Mouse (Mus musculus): ENCODE data around the gene Mogs.

Gene Mogs

DNA sequence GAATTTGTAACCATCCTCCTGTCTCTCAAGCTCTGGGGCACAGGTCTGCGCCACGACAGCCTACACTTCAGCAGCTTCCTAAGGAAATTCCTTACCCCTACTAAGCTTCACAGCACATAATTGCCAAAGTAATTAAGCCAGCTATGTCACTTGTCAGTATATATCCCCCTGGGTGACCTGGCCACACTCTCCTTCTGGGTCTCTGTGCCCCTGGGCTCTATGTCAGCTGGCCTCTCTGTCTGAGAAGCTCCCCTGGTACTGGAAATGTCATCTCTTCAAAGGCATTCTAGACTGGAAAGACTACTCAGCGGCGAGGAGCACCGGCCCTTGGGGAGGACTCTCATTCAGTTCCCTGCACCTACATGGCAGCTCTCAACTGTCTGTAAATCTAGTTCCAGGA is 7.7 kb downstream of the Mogs start:
- DNase-seq, result no peak

DNA sequence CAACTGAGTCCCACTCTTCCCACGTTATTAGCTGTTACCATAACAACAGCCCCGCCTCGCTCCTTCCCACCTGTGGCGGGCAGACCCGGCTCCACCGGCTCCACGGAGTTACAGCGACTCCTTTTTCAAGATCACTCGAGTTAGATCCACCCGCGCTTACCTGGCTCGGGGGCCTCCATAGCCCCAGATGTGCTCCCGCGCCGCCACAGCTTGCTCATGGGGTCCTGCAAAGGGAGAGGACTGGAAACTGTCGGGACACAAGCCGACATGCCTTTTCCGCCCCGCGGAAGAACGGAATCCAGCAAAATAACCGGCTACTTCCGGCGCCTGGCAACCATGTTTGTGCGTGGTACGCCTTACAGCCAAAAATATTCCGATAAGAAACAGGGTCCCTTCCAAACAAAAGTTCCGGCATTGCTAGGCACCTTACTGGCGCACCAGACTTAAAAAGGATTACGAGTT is 9.6 kb downstream of the Mogs start:
- DNase-seq, result peak; percentile 92 to 95

DNA sequence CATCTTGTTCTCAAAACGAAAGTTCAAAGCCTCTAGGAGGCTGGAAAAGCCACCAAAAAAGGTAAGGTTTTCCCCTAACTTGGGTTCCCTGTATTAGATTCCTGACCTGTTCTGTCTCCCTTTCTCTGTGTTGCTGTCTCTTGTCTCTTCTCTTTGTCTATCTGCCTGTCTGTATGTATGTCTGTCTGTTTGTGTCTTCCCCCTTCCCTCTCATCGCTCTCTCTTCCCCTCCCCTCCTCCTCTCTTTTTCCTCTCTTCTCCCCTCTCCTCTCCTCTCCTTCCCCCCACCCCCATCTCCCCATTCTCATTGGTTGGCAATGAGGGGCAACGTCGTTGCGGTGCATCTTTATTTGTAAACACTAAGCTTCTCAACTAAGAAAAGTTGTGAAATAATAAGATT is 10.0 kb downstream of the Mogs start, which contains the start of gene Ino80b:
Gene Ino80b (minus strand): TSS at position 101 of the 400 bp plus-strand sequence.
- no peak for DNase-seq

DNA sequence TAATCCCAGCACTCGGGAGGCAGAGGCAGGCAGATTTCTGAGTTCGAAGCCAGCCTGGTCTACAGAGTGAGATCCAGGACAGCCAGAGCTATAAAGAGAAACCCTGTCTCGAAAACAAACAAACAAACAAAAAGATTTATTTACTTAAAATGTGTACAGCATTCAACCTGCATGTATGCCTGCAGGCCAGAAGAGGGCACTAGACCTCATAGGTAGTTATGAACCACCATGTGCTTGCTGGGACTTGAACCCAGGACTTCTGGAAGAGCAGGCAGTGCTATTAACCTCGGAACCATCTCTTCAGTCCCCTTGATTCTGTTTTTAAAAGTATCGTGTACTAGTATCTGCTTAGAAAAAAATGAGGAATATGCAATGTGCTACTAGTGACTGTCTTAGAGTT is 12.1 kb downstream of the Mogs start:
- no peak for DNase-seq

DNA sequence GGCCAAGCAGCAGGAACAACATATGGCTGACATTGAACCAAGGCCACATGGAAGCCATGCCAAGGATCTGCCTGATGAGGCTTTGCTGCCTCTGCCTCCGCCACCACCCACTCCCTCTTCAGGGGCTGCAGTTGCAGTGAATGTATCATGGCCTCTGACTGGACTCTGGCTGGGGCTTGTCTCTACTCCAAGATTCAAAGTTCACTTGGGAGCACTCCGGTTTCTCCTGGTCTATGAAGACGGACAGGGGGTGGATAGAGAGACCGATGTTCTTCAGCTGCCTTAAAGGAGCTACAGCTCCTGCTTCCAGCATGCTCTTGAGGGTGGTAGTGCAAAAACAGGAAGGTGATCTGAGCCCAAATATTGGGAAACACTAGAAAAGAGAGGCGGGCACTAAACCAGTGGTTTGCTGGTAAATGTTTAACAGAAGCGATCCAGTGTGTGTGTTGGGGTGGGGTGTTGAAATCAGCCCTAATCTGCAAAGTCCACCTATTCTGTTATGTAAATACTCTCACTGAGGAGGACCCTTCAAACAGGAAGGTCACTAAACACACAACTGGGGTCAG is 16.3 kb downstream of the Mogs start:
- DNase-seq, result peak; percentile 64 to 66

DNA sequence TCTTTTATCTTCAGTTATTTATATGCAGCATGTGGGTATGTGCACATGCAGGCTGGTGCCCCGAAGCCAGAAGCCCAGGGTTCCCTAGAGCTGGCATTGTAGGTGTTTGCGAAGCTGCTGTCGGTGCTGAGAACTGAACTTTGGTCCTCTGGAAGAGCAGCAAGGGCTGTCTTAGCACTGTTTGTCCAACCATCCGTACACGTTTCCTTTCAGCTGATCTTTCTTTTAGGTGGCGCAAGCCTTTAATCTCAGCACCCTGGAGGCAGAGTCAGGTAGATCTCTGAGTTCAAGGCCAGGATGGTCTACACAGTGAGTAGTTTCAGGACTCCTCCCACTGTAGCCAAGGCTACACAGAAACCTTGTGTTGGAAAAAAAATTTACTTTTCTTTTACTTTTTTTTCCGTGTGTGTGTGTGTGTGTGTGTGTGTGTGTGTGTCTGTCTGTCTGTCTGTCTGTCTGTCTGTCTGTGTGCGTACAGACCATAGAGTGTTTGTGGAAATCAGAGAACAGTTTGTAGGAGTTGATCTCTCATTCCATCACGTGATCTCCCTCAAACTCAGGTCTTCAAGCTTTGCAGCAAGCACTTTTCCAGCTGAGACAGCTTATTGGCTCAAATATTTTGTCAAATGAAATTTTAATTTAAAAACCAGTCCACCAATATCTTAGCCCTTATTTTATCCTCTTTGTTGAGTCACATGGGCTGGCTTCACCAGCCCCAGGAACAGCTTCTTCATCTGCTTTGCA is 17.1 kb downstream of the Mogs start:
- no peak for DNase-seq

DNA sequence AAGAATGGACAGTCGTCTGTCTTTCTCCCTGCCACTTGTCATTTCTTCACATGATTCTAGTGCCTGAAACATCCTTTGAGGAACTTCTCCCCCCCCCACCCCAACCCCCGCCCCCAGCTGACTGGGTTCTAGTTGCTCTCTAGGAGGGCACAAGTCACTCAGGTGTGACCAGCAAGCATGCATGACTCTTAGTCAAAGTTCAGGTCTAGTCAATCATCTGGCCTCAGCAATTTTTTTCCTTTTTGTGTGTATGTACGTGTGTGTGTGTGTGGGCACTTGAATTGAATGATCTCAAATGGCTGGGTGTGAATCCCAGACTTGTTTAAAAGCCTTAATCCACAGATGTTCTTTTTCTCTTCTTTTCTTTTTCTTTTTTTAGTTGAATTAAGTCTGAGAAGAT is 18.9 kb downstream of the Mogs start:
- no peak for DNase-seq

DNA sequence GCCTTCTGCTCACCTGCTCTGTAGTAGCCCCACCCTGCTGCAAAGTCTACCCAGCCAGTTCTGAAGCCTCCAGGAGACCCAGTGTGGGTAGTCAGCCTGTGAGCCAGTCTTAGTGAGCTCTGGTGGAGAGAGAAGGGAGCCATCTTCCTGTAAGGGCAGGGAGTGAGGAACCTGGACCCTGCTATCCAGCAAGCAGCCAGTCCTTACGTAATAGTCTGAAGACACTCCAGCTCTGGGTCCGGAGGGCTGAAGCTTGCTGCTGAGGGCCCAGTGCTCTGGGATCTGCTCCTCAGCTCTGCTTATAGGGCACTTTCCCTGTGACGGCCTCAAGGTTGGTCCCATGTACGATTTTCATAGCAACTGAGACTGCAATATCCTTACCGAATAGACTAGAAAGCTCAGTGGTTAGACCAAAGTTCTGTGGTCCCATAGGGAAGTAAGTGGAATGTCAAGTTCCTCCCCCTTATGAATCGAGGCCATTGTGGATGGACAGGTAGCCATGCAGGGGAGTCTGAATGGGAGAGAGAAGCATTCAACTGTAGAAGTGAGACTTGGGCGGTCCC is 19.7 kb downstream of the Mogs start, which contains the start of gene Rtkn:
Gene Rtkn (plus strand): TSS at position 513 of the 563 bp plus-strand sequence.
- DNase-seq, result no peak

DNA sequence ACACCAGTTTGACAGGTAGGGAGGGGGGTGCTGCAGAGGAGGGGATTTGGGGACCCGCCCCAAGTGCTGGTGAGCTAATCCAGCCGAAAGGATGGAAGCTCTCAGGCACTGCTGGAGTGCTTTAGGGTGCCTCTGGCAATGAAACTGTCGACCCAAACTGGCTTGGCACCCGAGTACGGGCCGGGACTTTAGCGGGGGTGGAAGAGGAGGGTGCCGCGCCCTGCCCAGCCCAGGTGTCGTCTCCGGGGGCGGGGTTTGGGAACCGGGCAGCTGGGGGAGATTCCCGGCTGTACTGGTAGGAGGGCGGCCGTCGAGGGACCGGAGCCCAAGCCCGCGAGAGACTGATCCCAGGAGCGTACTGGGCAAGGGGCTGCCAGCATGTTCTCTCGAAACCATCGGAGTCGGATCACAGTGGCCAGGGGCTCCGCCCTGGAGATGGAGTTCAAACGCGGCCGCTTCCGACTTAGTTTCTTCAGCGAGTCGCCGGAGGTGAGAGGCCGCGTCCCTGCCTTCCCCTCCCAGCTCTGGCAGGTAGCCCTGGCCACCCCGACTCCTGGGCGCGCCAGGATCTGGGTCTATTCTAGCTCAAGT is 20.4 kb downstream of the Mogs start:
- DNase-seq, result no peak

DNA sequence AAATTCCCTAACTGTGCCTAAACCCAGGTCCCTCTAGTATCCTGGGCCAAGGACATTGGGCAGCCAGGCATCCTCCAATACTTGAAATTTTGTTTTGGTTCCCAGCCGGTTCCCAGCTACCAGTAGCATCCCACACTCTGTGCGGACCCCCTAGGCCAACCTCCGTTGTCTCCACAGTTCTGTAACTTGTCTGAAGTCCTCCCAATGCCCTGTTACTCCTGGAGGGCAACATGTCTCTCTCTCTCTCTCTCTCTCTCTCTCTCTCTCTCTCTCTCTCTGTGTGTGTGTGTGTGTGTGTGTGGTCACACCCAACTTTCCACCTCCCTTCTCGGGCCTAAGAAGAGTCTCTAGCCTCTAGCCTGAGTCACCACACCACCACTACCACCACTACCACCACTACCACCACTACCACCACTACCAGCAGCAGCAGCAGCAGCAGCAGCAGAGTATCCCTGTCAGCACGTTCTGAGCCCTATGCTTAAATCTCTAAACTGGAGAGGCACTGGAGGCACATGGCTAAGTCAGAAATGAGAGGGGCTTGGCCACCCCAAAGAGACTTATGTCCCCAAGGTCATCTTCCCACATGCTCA is 21.1 kb downstream of the Mogs start:
- DNase-seq, result no peak

DNA sequence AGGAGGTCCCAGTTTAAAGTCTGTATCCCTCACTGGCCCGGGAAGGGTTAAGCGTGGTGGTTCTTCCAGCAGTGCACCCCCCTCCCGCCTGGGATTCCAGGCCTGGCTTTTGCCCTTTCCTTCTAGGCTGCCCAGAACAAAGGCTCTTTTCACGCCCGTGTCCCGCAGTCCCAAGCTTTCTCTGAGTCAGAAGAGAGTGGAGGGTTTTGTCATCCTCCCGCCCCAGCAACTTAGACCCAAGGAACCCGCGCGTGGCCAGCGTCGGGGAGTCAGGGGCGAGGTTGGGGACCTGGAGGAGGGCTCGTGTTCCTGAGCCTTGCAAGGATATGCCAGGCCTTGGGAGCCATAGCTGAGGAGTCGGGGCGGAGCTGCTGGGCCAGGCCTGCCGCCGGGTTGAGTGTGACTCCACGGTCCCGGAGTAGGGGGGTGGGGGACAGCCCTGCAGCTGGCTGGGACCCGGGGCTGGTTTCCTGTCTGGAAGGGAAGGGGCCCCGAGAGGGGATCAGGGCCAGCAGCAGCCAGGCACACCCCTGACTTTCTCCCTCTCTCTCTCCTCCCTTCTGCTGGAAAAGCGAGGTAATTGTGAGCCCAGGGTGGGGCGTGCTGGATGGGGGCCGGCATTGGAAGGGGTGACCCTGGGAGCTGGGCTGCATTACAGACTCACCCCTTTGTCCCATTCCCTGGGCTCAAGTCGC is 21.7 kb downstream of the Mogs start:
- peak; percentile 47 to 63 for DNase-seq

DNA sequence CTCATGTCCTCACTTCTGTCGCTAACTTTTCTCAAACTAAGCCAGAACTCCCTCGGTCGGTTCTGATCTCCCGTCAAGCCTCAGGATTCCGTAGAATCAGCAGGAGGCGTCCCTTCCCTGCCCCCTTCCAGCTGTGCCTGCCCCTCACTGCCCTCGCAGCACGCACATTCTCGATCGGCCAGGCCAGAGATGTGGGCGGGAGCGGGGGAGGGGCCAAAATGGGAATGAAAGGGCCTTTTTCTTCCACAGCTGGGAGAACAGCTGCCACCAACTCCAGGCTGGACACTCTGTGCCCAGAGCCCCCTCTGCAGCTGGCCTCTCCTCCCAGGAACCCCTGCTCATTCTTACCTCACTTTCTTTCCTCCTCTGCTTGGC is 22.3 kb downstream of the Mogs start:
- peak; percentile 59 to 75 for DNase-seq

DNA sequence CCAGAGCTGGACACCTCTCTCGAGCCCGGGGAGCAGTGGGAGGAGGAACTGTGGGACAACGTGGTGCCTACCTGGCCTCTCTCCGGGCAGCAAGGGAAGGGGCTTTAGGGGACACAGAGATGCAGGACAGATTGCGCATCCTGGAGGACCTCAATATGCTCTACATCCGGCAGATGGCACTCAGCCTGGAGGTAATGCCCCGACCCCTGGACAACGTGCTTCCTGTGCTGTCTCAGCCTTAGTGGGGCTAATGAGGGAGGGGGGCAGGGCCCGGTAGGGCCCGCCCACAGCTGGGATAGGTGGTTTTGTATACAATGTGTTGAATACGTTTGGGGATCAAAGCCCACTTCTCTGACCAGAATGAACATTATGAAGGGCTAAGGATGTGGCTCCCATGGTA is 22.8 kb downstream of the Mogs start:
- no peak for DNase-seq

DNA sequence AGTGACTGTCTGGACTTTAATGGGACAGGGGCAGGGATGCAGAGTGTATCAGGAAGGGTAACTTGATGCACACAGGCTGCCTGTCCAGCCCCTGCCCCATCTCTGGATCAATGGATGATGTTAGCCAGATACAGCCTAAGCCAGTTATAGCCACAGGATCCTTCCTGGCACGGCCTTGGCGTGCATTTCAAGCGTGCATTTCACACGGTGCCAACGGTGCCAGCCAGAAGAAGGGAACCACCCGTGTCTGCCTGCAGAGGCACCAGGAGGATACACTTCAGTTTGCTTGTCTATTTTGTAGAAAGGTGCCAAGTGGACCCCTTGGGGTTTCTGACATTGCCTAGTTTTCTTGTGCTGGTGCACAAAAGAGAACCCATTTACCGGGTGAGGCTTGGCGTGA is 24.7 kb downstream of the Mogs start:
- DNase-seq, result peak in 1 of 2 experiments; percentile 56

DNA sequence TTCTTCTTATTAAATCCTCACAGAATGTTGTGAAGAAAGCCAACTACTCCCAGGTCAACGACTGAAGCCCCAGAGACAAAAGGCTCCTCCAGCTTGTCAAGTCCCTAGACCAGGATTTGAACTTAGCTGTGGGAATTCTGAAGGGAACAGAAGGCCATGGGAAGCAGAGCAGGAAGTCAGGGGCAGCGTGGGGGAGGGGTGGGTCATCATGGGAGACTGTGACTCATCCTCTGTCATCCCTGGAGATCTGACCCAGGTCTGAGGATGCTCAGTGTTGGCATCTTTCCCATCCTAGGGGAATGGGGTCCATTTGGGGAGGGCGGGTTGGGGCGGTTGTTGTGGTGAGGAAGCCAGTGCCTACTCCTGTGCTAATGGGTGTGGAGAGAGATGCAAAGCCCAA is 26.3 kb downstream of the Mogs start:
- no peak for DNase-seq

DNA sequence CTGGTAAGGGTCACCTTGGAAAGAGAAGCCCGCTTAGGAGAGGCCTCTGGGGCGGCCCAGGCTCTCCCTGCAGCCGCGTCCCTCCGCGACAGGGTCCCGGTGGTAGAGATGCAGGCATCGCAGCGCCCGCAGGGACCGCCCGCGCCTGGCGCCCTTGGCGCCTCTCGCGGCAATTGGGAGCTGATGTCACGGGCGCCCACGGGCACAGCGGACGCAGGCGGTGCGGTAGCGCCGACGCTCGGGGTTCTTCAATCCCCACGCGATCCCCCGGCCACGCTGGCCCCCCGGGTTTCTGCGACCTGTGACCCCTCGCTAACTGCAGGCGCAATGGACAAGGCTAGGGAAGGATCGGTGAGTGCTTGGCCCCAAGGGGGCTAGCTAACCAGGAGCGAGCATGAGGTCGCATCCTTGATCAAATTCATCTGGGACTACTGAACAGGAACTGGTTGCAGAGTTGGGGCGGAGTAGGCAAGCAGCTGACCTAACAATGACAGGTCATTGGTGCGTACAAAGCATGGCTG is 27.0 kb downstream of the Mogs start:
- no peak for DNase-seq

DNA sequence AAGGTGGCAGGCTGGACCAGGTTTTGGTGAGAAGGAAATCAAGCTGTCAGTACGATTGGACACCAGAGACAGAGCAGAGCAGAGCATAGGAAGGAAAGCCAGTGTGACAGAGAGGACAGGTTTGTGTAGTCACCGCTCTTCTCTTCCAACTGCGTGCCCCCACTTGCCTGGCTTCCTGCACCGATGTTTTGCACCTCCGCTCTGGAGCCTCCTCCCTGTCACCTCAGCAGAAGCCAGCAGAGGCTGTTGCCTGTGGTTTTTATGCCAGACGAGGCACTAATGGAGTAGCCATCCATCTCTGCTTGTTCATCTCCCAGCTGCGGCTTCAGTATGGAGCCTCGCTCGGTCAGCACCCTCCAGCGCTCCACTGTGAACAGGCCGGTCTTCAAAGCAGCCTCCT is 27.6 kb downstream of the Mogs start:
- no peak for DNase-seq

DNA sequence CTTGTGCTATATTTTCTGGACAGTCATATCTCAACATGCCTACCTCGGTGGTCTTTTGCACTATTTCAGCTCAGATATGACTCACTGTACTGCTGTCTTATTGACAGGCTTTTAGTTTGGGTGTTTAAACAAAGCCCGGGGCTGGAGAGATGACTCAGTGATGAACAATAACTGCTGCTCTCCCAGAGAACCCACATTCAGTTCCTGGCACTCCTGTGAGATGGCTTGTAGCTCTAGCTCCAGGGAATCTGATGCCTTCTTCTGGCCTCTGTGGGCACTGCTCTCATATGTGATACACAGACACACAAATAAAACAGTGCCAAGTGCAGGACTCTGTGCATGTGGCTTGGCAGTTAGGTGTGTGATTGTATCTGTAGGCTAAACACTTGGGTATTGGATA is 29.9 kb downstream of the Mogs start:
- DNase-seq, result no peak

DNA sequence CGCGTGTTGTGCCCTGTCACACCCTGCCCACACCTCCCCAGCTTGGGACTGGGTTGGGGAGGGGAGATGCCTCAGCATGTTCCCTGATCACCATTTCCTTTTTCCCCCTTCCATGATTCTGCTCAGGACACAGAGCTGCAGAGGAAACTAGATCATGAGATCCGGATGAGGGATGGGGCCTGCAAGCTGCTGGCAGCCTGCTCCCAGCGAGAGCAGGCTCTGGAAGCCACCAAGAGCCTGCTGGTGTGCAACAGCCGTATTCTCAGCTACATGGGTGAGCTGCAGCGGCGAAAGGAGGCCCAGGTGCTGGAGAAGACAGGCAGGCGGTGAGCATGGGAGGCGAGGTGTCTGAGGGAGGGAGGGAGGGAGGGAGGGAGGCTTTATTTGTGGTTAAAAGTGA is 30.5 kb downstream of the Mogs start:
- no peak for DNase-seq

DNA sequence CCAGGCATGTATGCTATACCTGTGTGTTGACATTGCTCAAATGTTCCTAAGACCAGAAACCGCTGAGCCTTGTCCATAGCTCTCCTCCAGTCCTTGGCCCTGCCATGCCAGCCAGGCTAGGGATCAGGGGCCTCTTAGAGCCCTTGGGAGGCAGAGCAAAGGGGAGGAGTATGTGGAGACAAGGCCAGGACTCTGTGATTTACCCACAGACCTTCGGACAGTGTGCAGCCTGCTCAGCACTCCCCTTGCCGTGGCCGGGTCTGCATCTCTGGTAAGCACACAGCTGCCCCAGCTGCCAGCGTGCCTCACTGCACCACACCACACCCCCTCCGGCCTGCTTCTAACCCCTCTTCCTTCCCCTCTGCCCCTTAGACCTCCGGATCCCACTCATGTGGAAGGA is 32.0 kb downstream of the Mogs start:
- no peak for DNase-seq

DNA sequence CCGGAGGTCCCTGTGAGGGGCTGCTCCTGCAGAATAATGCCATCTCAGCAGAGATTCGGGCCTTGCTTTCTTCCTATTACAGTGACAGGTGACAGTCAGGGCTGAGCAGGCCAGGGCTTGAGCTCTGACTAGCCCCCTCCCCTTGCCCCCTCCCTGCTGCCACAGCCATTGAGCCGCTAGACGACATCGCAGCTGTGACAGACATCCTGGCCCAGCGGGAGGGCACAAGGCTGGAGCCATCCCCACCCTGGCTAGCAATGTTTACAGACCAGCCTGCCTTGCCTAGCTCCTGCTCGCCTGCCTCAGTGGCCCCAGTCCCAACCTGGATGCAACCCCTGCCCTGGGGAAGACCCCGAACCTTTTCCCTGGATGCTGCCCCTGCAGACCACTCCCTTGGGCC is 36.4 kb downstream of the Mogs start:
- peak; percentile 58 to 70 for DNase-seq

DNA sequence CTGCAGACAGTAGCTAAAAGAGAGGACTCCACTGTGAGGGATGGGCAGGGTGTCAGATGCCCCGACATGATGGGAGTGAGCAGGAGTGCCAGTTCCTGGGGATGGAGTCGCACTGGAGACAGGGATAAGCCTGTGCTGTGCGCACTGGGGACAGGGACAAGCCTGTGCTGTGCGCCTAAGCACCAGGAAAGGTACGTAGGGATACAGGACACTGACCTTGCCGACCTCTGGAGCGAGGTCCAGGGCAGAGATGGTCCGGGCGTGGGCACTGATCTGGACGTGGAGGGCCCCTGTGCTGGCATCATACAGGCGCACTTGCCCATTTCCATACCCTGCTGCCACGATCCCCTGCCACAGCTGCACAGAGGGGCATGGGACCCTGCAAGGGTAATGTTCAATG is 37.7 kb downstream of the Mogs start:
- no peak for DNase-seq

DNA sequence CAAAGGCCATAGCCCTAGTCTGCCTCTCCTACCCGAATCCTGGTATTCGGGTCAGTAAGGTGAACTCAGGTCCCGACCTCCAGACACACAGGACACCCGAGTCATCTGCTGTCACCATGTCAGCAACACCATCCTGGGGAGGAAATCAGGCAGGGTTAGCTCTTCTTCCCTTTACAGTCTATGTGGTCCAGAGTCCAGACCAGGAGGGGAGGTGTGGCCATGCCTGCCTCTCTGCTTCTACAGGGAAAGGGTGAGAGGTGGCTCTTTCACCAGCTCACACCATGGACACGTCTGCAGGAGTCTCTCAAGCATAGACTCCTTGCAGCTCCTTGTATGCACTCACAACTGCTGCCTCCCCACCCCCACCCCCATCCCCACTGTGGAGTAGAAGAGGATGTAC is 38.2 kb downstream of the Mogs start:
- no peak for DNase-seq
